Mouse (Mus musculus) kidney, embryonic 14.5 days (tissue): ENCODE data around the gene Mettl8. TPM values are rescaled to one million over a fixed set of nuclear protein-coding genes. Genes with fewer than 3 reads are reported as not detected.

Experiments used
- ATAC-seq: fragments of 200-750 bp; cut with Nextera tagmentation; 2 replicates; pipeline ENCODE4 v1.8.0; 2017; ENCODE audit warnings: moderate number of reproducible peaks, mild to moderate bottlenecking, moderate TSS enrichment, moderate library complexity; ENCODE audit not compliant: low FRiP score, low TSS enrichment
- H3K27ac ChIP-seq: fragments of 300-500 bp; sonication (generic); 2 replicates; pipeline ENCODE4 v1.5.1; 2014; ENCODE audit warnings: low read depth, mild to moderate bottlenecking, low read length, moderate library complexity, mixed read lengths
- H3K27me3 ChIP-seq: fragments of 300-500 bp; sonication (generic); 2 replicates; pipeline ENCODE4 v1.6.1; 2014; ENCODE audit warnings: mild to moderate bottlenecking, low read length; ENCODE audit not compliant: control insufficient read depth, insufficient read depth
- H3K36me3 ChIP-seq: fragments of 300-500 bp; sonication (generic); 2 replicates; pipeline ENCODE4 v1.6.1; 2014; ENCODE audit warnings: low read length, mixed read lengths; ENCODE audit not compliant: control insufficient read depth, insufficient read depth
- H3K4me1 ChIP-seq: fragments of 300-500 bp; sonication (generic); 2 replicates; pipeline ENCODE4 v1.6.1; 2014; ENCODE audit warnings: low read length, mixed read lengths; ENCODE audit not compliant: control insufficient read depth, insufficient read depth
- H3K4me2 ChIP-seq: fragments of 300-500 bp; sonication (generic); replicated peaks from 2 replicates; pipeline ENCODE4 v1.6.1; 2014; ENCODE audit warnings: low read depth, mild to moderate bottlenecking, low read length
- H3K4me3 ChIP-seq: fragments of 300-500 bp; sonication (generic); 2 replicates; pipeline ENCODE4 v1.5.1; 2014; ENCODE audit warnings: mild to moderate bottlenecking, low read length
- H3K9ac ChIP-seq: fragments of 300-500 bp; sonication (generic); 2 replicates; pipeline ENCODE4 v1.6.1; 2014; ENCODE audit warnings: low read depth, mild to moderate bottlenecking, low read length, moderate library complexity
- H3K9me3 ChIP-seq: fragments of 300-500 bp; sonication (generic); 2 replicates; pipeline ENCODE4 v1.6.1; 2016; ENCODE audit warnings: low read length; ENCODE audit not compliant: control insufficient read depth
- WGBS: fragments of 180-500 bp; shearing (Covaris S2); extraction: QIAGEN DNeasy Blood & Tissue Kit; methylation state at CpG from one replicate; pipeline ENCODE4 v1.1.7; 2014; 5-methylcytosine and 5-hydroxymethylcytosine counted together
- polyA plus RNA-seq: library from polyadenylated mRNA; unstranded; fragments of >200 nt; fragmentation: Nextera tagmentation; extraction: Ambion mirVana; gene quantifications from 2 replicates; pipeline ENCODE4 v1.2.1, GENCODE M21; 2014

The Mettl8 gene
- polyA plus RNA-seq, 1 experiment from 2014 or later, result 22.2 TPM

DNA sequence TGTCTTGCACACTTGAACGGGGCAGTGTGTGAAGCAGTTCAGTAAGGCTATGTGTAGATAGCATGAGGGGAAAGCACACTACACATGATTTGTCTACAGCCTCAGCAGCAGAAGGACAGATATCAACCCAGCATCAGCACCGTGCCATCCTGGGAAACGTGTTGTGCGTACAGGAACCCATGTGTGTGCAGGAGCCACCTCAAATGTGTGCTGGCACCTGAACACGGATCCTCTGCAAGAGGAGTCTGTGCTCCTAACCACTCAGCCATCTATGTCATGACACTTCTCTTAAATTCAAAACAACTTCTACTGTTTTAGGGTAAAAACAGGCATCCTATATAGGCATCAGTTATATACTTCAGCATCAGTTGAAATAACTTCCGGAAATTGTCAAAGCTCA lies 80.6 kb downstream of the Mettl8 start:
- 91% methylated on average over 6 of the region's 6 CpGs for WGBS
- ATAC-seq, result no peak

DNA sequence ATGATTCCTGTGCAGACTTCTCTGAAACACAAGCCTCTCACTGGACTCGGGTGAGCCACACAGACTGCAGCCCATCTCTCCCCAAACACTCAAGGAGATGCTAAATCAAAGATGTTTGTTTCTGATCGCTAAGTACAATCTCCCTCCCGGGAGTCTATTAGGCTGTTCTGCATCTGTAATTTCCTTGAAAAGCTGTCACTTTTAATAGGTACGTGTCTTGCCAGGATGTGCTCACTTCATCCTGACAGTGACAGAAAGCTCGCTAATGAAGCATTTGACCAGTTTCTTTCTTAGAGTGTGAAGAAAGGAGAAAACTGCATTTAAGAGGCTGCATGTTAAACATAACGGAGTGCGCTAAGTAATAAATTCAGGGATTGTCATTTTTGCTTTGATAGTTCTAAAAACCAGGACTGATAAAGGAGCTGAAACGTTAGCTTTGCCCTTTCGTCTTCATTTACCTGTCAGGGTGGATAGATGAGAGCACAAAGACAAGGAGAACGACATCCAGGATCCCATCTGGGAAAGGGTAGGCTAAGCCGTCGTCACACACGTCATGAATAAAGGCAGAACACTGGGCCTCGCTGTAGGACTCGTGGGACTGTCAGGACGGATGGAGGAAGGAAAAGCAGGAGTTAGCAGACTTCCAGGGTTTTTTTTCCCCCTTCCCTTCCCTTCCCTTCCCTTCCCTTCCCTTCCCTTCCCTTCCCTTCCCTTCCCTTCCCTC lies 82.4 kb downstream of the Mettl8 start:
- Histone ChIP-seq H3K4me3 (no peak overlapping the region), H3K27me3 (no peaks in the 10 kb centered on the region), H3K4me1 (no peaks in the 10 kb centered on the region), H3K36me3 (no peaks in the 10 kb centered on the region), H3K9ac (no peak overlapping the region), H3K27ac (no peak overlapping the region), H3K9me3 (no peaks in the 10 kb centered on the region), H3K4me2 (no peak overlapping the region)
- no peak for ATAC-seq
- WGBS, result 63% methylated on average over 16 of the region's 16 CpGs

More for the DNA sequence above, 80.6 kb downstream of the Mettl8 start:
- no peak overlapping the region for H3K27ac ChIP-seq
- H3K27me3 ChIP-seq, result no peaks in the 10 kb centered on the region
- H3K4me3 ChIP-seq, result no peak overlapping the region
- H3K9ac ChIP-seq, result no peak overlapping the region
- no peaks in the 10 kb centered on the region for H3K9me3 ChIP-seq
- no peaks in the 10 kb centered on the region for H3K36me3 ChIP-seq
- H3K4me1 ChIP-seq, result no peaks in the 10 kb centered on the region
- no peak overlapping the region for H3K4me2 ChIP-seq

DNA sequence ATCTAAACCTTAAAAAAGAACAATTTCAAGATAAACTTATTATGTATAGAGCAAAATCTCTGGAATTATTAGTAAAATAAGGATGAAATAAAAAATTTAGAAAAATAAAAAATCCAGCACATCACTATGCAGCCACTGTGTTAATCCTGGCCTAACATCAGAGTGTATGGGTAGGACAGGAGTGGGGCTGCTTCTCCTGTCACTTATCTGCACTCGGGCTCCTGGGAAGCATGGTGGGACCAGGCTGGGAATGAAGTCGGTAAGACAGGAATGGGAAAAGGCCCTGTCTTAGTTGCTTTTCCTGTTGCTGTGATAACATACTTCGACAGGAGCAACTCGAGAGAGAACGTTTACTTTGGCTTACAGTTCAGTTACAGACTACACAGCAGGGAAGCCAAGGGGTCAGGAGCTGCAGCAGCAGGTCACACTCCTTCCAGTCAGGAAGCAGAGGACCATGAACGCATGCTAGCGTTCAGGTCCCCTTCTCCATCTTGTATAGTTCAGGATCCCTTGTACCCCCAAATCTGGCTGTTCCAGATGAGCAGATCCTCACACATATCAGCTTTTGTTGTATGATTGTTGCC lies 85.1 kb downstream of the Mettl8 start:
- Histone ChIP-seq H3K27me3 (no peaks in the 10 kb centered on the region), H3K9ac (no peak overlapping the region), H3K27ac (no peak overlapping the region), H3K4me3 (no peak overlapping the region), H3K4me1 (no peaks in the 10 kb centered on the region), H3K4me2 (no peak overlapping the region), H3K36me3 (no peaks in the 10 kb centered on the region), H3K9me3 (no peaks in the 10 kb centered on the region)
- WGBS, result 27% methylated on average over 7 of the region's 7 CpGs
- ATAC-seq, result no peak

DNA sequence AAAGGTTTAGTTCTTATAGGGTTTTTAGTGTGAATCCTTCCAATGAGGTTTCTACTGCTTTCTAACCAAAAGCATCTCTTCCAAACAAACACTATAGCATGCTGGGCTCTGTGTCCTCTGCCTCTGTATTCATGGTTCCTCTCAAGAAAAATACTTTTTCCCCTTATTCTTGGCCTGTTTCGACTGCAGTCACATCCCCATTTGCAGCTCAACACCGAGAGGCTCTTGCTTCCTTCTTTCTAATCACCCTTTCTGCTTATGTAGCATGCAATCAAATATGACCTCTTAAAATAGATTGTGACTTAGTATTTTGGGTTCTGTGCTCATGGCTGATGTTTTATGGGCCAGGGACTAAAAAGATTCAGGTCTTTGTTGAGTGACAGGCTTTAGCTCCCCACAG lies 87.1 kb downstream of the Mettl8 start:
- no peak for ATAC-seq

DNA sequence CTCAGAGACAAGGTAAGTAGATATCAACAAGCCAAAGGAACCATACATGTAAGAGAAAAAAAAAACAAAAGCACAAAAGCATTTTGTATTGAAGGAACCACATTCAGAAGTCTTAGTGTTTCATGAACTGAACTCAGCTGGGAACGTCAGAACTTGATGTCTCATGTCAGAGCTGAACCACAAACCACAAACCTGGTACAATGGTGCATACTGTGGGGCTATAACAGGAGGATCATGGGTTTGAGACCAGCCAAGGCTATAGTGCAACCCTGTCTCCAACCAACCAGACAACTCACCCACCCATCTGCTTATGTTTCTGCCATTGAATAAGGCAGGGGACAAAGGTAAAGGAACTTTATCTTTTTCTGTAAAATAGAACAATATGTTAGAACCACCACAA lies 88.2 kb downstream of the Mettl8 start:
- no peak overlapping the region for H3K27ac ChIP-seq
- WGBS, result 81% methylated on average over 1 of the region's 1 CpGs
- no peak for ATAC-seq
- no peaks in the 10 kb centered on the region for H3K9me3 ChIP-seq
- H3K27me3 ChIP-seq, result no peaks in the 10 kb centered on the region
- H3K9ac ChIP-seq, result no peak overlapping the region
- H3K4me2 ChIP-seq, result no peak overlapping the region
- no peaks in the 10 kb centered on the region for H3K36me3 ChIP-seq
- H3K4me3 ChIP-seq, result no peak overlapping the region
- no peaks in the 10 kb centered on the region for H3K4me1 ChIP-seq

More for the DNA sequence above, 87.1 kb downstream of the Mettl8 start:
- H3K36me3 ChIP-seq, result no peaks in the 10 kb centered on the region
- no peaks in the 10 kb centered on the region for H3K27me3 ChIP-seq
- no peak overlapping the region for H3K27ac ChIP-seq
- H3K9ac ChIP-seq, result no peak overlapping the region
- WGBS, result 91% methylated on average over 2 of the region's 2 CpGs
- H3K4me1 ChIP-seq, result no peaks in the 10 kb centered on the region
- no peaks in the 10 kb centered on the region for H3K9me3 ChIP-seq
- H3K4me3 ChIP-seq, result no peak overlapping the region
- no peak overlapping the region for H3K4me2 ChIP-seq

DNA sequence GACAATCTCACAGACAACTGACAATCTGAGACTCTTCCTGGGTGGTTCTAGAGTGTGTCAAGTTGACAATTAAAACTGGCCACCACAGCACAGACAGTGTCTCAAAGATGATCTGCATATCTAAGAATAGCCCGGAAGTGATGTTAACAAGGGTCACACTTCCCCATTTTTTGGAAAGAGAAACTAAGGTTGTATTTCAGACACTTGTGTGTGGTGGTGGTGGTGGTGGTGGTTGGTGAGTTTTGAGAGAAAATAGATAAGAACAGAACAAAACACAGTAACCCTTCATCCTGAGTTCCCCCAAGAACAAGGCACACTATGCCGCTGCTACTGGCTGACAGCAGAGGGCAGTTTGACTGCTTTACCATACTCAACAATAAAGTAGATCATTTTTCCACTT lies 90.6 kb downstream of the Mettl8 start:
- H3K4me1 ChIP-seq, result no peaks in the 10 kb centered on the region
- ATAC-seq, result no peak
- no peak overlapping the region for H3K9ac ChIP-seq
- H3K27me3 ChIP-seq, result no peaks in the 10 kb centered on the region
- H3K27ac ChIP-seq, result no peak overlapping the region
- H3K9me3 ChIP-seq, result no peaks in the 10 kb centered on the region
- H3K36me3 ChIP-seq, result no peaks in the 10 kb centered on the region
- H3K4me3 ChIP-seq, result no peak overlapping the region
- no peak overlapping the region for H3K4me2 ChIP-seq
- 97% methylated on average over 2 of the region's 2 CpGs for WGBS

DNA sequence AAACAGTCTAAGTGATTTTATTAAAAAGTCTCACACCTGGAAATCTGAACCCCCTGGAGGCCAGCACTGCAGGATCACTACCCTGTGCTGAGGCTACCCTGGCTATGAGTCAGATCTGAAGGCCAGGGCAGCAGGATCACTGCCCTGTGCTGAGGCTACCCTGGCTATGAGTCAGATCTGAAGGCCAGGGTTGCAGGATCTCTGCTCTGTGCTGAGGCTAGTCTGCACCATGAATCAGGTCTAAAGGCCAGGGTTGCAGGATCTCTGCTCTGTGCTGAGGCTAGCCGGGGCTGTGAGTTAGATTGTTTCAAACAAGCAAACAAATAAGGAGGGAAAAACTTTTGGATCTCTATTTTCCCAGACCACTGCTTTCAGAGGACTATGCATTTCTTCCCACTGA lies 92.5 kb downstream of the Mettl8 start:
- ATAC-seq, result no peak
- no peaks in the 10 kb centered on the region for H3K27me3 ChIP-seq
- H3K9ac ChIP-seq, result no peak overlapping the region
- WGBS, result 100% methylated on average over 1 of the region's 1 CpGs
- H3K27ac ChIP-seq, result no peak overlapping the region
- no peak overlapping the region for H3K4me3 ChIP-seq
- H3K36me3 ChIP-seq, result no peaks in the 10 kb centered on the region
- H3K9me3 ChIP-seq, result no peaks in the 10 kb centered on the region
- H3K4me2 ChIP-seq, result no peak overlapping the region
- H3K4me1 ChIP-seq, result no peaks in the 10 kb centered on the region

DNA sequence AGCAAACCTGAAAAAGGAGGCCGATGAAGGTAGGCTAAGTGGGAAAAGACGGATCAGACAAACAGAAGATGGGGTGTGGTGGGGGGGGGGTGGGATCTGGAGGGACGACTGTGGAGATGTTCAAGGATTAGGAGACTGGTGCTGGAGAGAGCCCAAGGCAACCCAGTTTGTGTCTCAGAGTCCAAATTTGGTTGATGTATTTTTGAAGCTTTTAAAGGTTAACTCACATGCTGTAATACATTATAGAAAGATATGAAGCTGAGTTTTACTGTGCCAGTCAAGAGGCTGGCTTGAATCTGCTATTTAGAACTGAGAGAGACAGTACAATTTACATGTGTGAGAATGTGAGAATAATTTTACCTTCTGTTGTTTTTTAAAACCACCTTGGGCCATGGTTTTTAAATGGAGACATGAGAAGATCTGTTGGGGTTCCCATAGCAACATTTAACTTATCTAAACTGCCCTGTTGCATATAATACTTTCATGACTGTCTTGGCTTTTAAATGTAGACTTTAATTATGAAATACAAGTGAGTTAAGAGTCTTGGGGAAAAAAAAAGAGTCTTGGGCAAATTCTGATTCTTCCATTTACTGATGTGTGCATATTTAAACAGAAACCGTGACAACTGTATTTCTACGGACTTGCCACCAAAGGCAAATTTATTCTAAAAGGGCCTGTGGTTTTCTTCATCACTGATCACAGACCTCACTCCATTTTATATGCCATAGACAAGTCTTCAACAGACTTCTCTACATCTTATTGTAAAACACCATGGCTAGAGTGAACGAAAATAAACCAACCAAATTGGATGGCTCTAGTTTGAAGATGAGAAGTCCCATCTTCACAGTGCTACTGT lies 94.1 kb downstream of the Mettl8 start:
- no peak overlapping the region for H3K9ac ChIP-seq
- 77% methylated on average over 6 of the region's 6 CpGs for WGBS
- H3K9me3 ChIP-seq, result no peaks in the 10 kb centered on the region
- no peak for ATAC-seq
- no peaks in the 10 kb centered on the region for H3K4me1 ChIP-seq
- no peak overlapping the region for H3K27ac ChIP-seq
- H3K4me3 ChIP-seq, result no peak overlapping the region
- H3K4me2 ChIP-seq, result no peak overlapping the region
- H3K36me3 ChIP-seq, result no peaks in the 10 kb centered on the region
- no peaks in the 10 kb centered on the region for H3K27me3 ChIP-seq

DNA sequence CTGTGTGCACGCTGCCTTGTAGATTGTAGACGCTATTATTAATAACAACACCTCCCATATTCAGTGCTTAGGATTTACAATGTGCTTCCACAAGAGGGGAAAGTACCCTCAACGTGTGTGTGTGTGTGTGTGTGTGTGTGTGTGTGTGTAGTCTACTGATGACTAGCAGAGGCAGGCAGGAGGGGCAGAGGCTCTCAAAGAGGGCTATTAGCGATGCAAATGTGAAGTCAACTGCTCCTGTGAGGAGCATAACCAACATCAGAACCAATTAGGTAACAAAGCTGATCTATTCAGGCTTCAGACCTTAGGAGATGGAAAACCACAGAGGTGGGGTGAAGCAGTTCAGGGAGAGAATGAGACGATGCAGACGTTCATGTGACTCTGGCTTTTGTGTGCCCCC lies 95.3 kb downstream of the Mettl8 start:
- Histone ChIP-seq H3K27me3 (no peaks in the 10 kb centered on the region), H3K4me1 (no peaks in the 10 kb centered on the region), H3K36me3 (no peaks in the 10 kb centered on the region), H3K27ac (no peak overlapping the region), H3K9me3 (no peaks in the 10 kb centered on the region), H3K4me3 (no peak overlapping the region), H3K9ac (no peak overlapping the region), H3K4me2 (no peak overlapping the region)
- 67% methylated on average over 6 of the region's 6 CpGs for WGBS
- ATAC-seq, result no peak
